Mouse (Mus musculus): ENCODE results near the gene Gm32717.
"Not testable (repeated sequence)": the region's sequence is repeated elsewhere in the genome, so short reads cannot be mapped to it uniquely, and the experiment has no call there.

The Gm32717 gene

GRCm38 (mm10) chr10:118240680-118241079 lies at the start of gene Gm32717:
TSS of gene Gm32717 (minus strand) at chr10:118240780.
- DNase-seq (ENCODE audit: low spot score in 2 of 2) = not testable (repeated sequence)

- not testable (repeated sequence) for DNase-seq (ENCODE audit: low spot score in 2 of 2)
Measured at GRCm38 (mm10) chr10:118283016-118283415, 42.4 kb upstream of the Gm32717 start.

- DNase-seq (ENCODE audit: low spot score in 2 of 2) = not testable (repeated sequence)
Measured at GRCm38 (mm10) chr10:118282565-118282964, 42.0 kb upstream of the Gm32717 start.

GRCm38 (mm10) chr10:118278069-118278468 lies 37.5 kb upstream of the Gm32717 start:
- DNase-seq (ENCODE audit: low spot score in 2 of 2) = not testable (repeated sequence)

- not testable (repeated sequence) for DNase-seq (ENCODE audit: low spot score in 2 of 2)
Measured at GRCm38 (mm10) chr10:118271416-118271815, 30.8 kb upstream of the Gm32717 start.

- DNase-seq (ENCODE audit: low spot score in 2 of 2) = not testable (repeated sequence)
Measured at GRCm38 (mm10) chr10:118268812-118269211, 28.2 kb upstream of the Gm32717 start.

- DNase-seq (ENCODE audit: low spot score in 2 of 2) = not testable (repeated sequence)
Measured at GRCm38 (mm10) chr10:118258388-118258787, 17.8 kb upstream of the Gm32717 start, which contains the start of gene Gm32802. TSS of gene Gm32802 (plus strand) at chr10:118258688.

- DNase-seq (ENCODE audit: low spot score in 2 of 2) = peak; percentile 16 to 58
Measured at GRCm38 (mm10) chr10:118250852-118251295, 10.3 kb upstream of the Gm32717 start.

- DNase-seq (ENCODE audit: low spot score in 2 of 2) = peak in 1 of 2 experiments; percentile 55
Measured at GRCm38 (mm10) chr10:118249006-118249595, 8.5 kb upstream of the Gm32717 start.

- not testable (repeated sequence) for DNase-seq (ENCODE audit: low spot score in 2 of 2)
Measured at GRCm38 (mm10) chr10:118232607-118233006, 8.0 kb downstream of the Gm32717 start.

- not testable (repeated sequence) for DNase-seq (ENCODE audit: low spot score in 2 of 2)
Measured at GRCm38 (mm10) chr10:118227629-118228028, 13.0 kb downstream of the Gm32717 start.

GRCm38 (mm10) chr10:118215719-118216393 lies 24.7 kb downstream of the Gm32717 start:
- not testable (repeated sequence) for DNase-seq (ENCODE audit: low spot score in 2 of 2)

- DNase-seq (ENCODE audit: low spot score in 2 of 2) = no peak
Measured at GRCm38 (mm10) chr10:118204642-118205041, 35.9 kb downstream of the Gm32717 start, which contains the start of gene Il22. TSS of gene Il22 (plus strand) at chr10:118204942.

- not testable (repeated sequence) for DNase-seq (ENCODE audit: low spot score in 2 of 2)
Measured at GRCm38 (mm10) chr10:118195150-118195549, 45.4 kb downstream of the Gm32717 start.

Measured in urinary bladder, postnatal 4 days (tissue).